Mouse (Mus musculus) stomach, embryonic 16.5 days (tissue): ENCODE data around the gene AC124502.3. TPM values are rescaled to one million over a fixed set of nuclear protein-coding genes. Genes with fewer than 3 reads are reported as not detected.
"Not testable (repeated sequence)": the region's sequence is repeated elsewhere in the genome, so short reads cannot be mapped to it uniquely, and the experiment has no call there.

Experiments used
- ATAC-seq: fragments of 200-750 bp; cut with Nextera tagmentation; 2 replicates; pipeline ENCODE4 v1.8.0; 2017; ENCODE audit warnings: moderate number of reproducible peaks, moderate TSS enrichment; ENCODE audit not compliant: insufficient read depth, low FRiP score
- H3K27ac ChIP-seq: fragments of 300-500 bp; sonication (generic); 2 replicates; pipeline ENCODE4 v1.5.1; 2014; ENCODE audit warnings: low read length
- H3K27me3 ChIP-seq: fragments of 300-500 bp; sonication (generic); 2 replicates; pipeline ENCODE4 v1.6.1; 2014; ENCODE audit warnings: low read length, control low read depth, mixed read lengths; ENCODE audit not compliant: control insufficient read depth, insufficient read depth
- H3K36me3 ChIP-seq: fragments of 300-500 bp; sonication (generic); 2 replicates; pipeline ENCODE4 v1.6.1; 2014; ENCODE audit warnings: low read length; ENCODE audit not compliant: control insufficient read depth, insufficient read depth
- H3K4me1 ChIP-seq: fragments of 300-500 bp; sonication (generic); 2 replicates; pipeline ENCODE4 v1.6.1; 2014; ENCODE audit warnings: low read length, control low read depth, mixed read lengths; ENCODE audit not compliant: control insufficient read depth, insufficient read depth
- H3K4me2 ChIP-seq: fragments of 300-500 bp; sonication (generic); 2 replicates; pipeline ENCODE4 v1.6.1; 2014; ENCODE audit warnings: low read depth, low read length, mixed read lengths
- H3K4me3 ChIP-seq: fragments of 300-500 bp; sonication (generic); replicated peaks from 2 replicates; pipeline ENCODE4 v1.5.1; 2014; ENCODE audit warnings: mild to moderate bottlenecking, low read length
- H3K9ac ChIP-seq: fragments of 300-500 bp; sonication (generic); 2 replicates; pipeline ENCODE4 v1.6.1; 2014; ENCODE audit warnings: low read length
- H3K9me3 ChIP-seq: fragments of 300-500 bp; sonication (generic); replicated peaks from 2 replicates; pipeline ENCODE4 v1.6.1; 2016; ENCODE audit warnings: low read length, control low read depth; ENCODE audit not compliant: control insufficient read depth
- WGBS: fragments of 180-500 bp; shearing (Covaris S2); extraction: QIAGEN DNeasy Blood & Tissue Kit; methylation state at CpG from one replicate; pipeline ENCODE4 v1.1.7; 2014; 5-methylcytosine and 5-hydroxymethylcytosine counted together
- polyA plus RNA-seq: library from polyadenylated mRNA; unstranded; fragments of >200 nt; fragmentation: Nextera tagmentation; extraction: Ambion mirVana; gene quantifications from 2 replicates; pipeline ENCODE4 v1.2.1, GENCODE M21; 2015

Gene AC124502.3
- polyA plus RNA-seq, 1 experiment from 2014 or later, result 1.3 TPM

- Histone ChIP-seq H3K4me1 (peaks cover 20% of the 10 kb centered on the region), H3K9me3 (no peaks in the 10 kb centered on the region), H3K9ac (peak within 1 kb of the TSS; percentile 67), H3K4me2 (peak within 1 kb of the TSS; percentile 83), H3K27ac (no peak within 1 kb of the TSS), H3K4me3 (peak within 1 kb of the TSS; percentile 53), H3K27me3 (peaks cover 55% of the 10 kb centered on the region), H3K36me3 (no peaks in the 10 kb centered on the region)
- ATAC-seq, result no peak
- under 1% methylated on average over 68 of the region's 69 CpGs for WGBS
Observed at GRCm38 (mm10) chr19:5085145-5085863, 46.6 kb downstream of the AC124502.3 start, which contains the start of gene Tmem151a. Gene Tmem151a (minus strand): TSS chr19:5085531.

- WGBS, result 56% methylated on average over 4 of the region's 4 CpGs
- Histone ChIP-seq H3K4me1 (peaks cover 20% of the 10 kb centered on the region), H3K27me3 (peaks cover 47% of the 10 kb centered on the region)
- H3K27ac ChIP-seq, ATAC-seq, H3K9me3 ChIP-seq, H3K4me3 ChIP-seq, H3K36me3 ChIP-seq, H3K4me2 ChIP-seq, H3K9ac ChIP-seq: not testable (repeated sequence)
Observed at GRCm38 (mm10) chr19:5086533-5086932, 47.8 kb downstream of the AC124502.3 start.

- ATAC-seq, result peak; percentile 92
- H3K27ac ChIP-seq, result peak within 1 kb of the TSS; percentile 87
Observed at GRCm38 (mm10) chr19:5087884-5088728, 49.4 kb downstream of the AC124502.3 start, which contains the start of gene Yif1a. Gene Yif1a (plus strand): TSS chr19:5088538.

GRCm38 (mm10) chr19:5089324-5089723 lies 50.6 kb downstream of the AC124502.3 start:
- Histone ChIP-seq H3K9ac (peak overlapping the region; percentile 88), H3K9me3 (no peaks in the 10 kb centered on the region), H3K4me2 (peak overlapping the region; percentile 91), H3K36me3 (no peaks in the 10 kb centered on the region), H3K4me1 (peaks cover 22% of the 10 kb centered on the region), H3K4me3 (peak overlapping the region; percentile 90), H3K27ac (no peak overlapping the region), H3K27me3 (peaks cover 21% of the 10 kb centered on the region)
- 91% methylated on average over 4 of the region's 4 CpGs for WGBS
- ATAC-seq, result no peak

More at GRCm38 (mm10) chr19:5087884-5088728, 49.4 kb downstream of the AC124502.3 start, which contains the start of gene Yif1a:
- H3K4me3 ChIP-seq, result peak within 1 kb of the TSS; percentile 90
- no peaks in the 10 kb centered on the region for H3K36me3 ChIP-seq
- peaks cover 31% of the 10 kb centered on the region for H3K27me3 ChIP-seq
- H3K9ac ChIP-seq, result peak within 1 kb of the TSS; percentile 88
- H3K9me3 ChIP-seq, result no peaks in the 10 kb centered on the region
- peak within 1 kb of the TSS; percentile 91 for H3K4me2 ChIP-seq
- H3K4me1 ChIP-seq, result peaks cover 20% of the 10 kb centered on the region
- under 1% methylated on average over 58 of the region's 58 CpGs for WGBS

GRCm38 (mm10) chr19:5092083-5092482 lies 53.4 kb downstream of the AC124502.3 start:
- no peak overlapping the region for H3K27ac ChIP-seq
- H3K4me3 ChIP-seq, result no peak overlapping the region
- H3K36me3 ChIP-seq, result no peaks in the 10 kb centered on the region
- H3K9ac ChIP-seq, result no peak overlapping the region
- no peaks in the 10 kb centered on the region for H3K9me3 ChIP-seq
- no peaks in the 10 kb centered on the region for H3K27me3 ChIP-seq
- no peak for ATAC-seq
- peaks cover 33% of the 10 kb centered on the region for H3K4me1 ChIP-seq
- 84% methylated on average over 10 of the region's 10 CpGs for WGBS
- no peak overlapping the region for H3K4me2 ChIP-seq

- no peak overlapping the region for H3K4me3 ChIP-seq
- no peak overlapping the region for H3K4me2 ChIP-seq
- no peaks in the 10 kb centered on the region for H3K9me3 ChIP-seq
- no peaks in the 10 kb centered on the region for H3K36me3 ChIP-seq
- no peak for ATAC-seq
- 75% methylated on average over 12 of the region's 12 CpGs for WGBS
- H3K4me1 ChIP-seq, result peaks cover 34% of the 10 kb centered on the region
- no peak overlapping the region for H3K27ac ChIP-seq
- no peaks in the 10 kb centered on the region for H3K27me3 ChIP-seq
- no peak overlapping the region for H3K9ac ChIP-seq
Observed at GRCm38 (mm10) chr19:5093481-5094242, 55.0 kb downstream of the AC124502.3 start.

- no peaks in the 10 kb centered on the region for H3K27me3 ChIP-seq
- WGBS, result 2% methylated on average over 21 of the region's 21 CpGs
- no peak overlapping the region; the same call in 1 of the 2 replicates for H3K4me3 ChIP-seq
- peaks cover 31% of the 10 kb centered on the region for H3K4me1 ChIP-seq
- no peaks in the 10 kb centered on the region for H3K36me3 ChIP-seq
- peak; percentile 58; the same call in 1 of the 2 replicates for ATAC-seq
- no peak overlapping the region for H3K27ac ChIP-seq
- no peak overlapping the region for H3K4me2 ChIP-seq
- no peak overlapping the region; the same call in 1 of the 2 replicates for H3K9ac ChIP-seq
- no peaks in the 10 kb centered on the region for H3K9me3 ChIP-seq
Observed at GRCm38 (mm10) chr19:5094243-5094632, 55.5 kb downstream of the AC124502.3 start.

GRCm38 (mm10) chr19:5094746-5095417 lies 56.2 kb downstream of the AC124502.3 start:
- no peaks in the 10 kb centered on the region for H3K9me3 ChIP-seq
- 45% methylated on average over 11 of the region's 11 CpGs for WGBS
- H3K4me2 ChIP-seq, result no peak overlapping the region
- H3K27me3 ChIP-seq, result no peaks in the 10 kb centered on the region
- peaks cover under 1% of the 10 kb centered on the region; the same call in 1 of the 2 replicates for H3K36me3 ChIP-seq
- H3K4me1 ChIP-seq, result peaks cover 26% of the 10 kb centered on the region
- no peak overlapping the region; the same call in 1 of the 2 replicates for H3K9ac ChIP-seq
- H3K4me3 ChIP-seq, result no peak overlapping the region
- no peak for ATAC-seq
- no peak overlapping the region for H3K27ac ChIP-seq
